ENCODE assay signal across 7 mouse cellular contexts in the genomic region with DNA sequence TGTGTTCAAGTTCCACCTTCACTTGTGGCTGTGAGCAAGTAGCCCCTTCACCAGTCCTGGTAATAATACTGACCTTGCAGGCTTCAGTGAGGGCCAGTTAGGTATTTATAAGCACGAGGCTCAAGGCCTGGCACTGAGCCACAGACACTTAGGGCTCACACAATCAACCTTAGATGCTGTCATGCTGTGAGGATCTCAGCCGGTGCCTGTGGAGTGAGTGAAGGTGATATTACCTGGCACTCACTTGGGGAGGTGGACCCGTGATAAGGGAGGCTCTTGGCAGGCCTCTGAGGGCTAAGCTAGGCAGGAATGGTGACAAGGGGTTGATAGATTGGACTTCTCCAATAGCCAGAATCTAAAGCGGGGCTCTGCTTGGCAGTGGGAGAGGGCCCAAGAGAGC.
DNase-seq lines count a peak whose midpoint lies in the region; ATAC-seq and TF ChIP-seq lines count a peak whose summit lies in the region.

No protein-coding gene starts in this region.

- intact Hi-C loops in gastrocnemius, postnatal 36 days (cut with DNase I): no loop called here

- no peak for TF ChIP-seq POLR2A in lung, adult 2 months (IDR thresholded peaks at IDR 0.05; ENCODE audit: borderline replicate concordance, extremely low read depth, low read depth, low read length)

- H3K9me3 ChIP-seq in lung, embryonic 15.5 days: no peaks in the 10 kb centered on the region
- H3K9me3 ChIP-seq in heart, embryonic 13.5 days: no peaks in the 10 kb centered on the region

- H3K4me2 ChIP-seq in lung, embryonic 15.5 days: no peak overlapping the region
- no peak overlapping the region for H3K4me2 ChIP-seq in heart, embryonic 13.5 days

- 0 out of 2 replicates have a peak overlapping the region, but pooled peaks have one; percentile 0 for H3K27ac ChIP-seq in lung, embryonic 15.5 days
- H3K27ac ChIP-seq in heart, embryonic 13.5 days (replicated peaks): peak overlapping the region; percentile 83

- H3K4me3 ChIP-seq in lung, embryonic 15.5 days: no peak overlapping the region
- no peak overlapping the region for H3K4me3 ChIP-seq in lung, adult 2 months (replicated peaks; ENCODE audit: extremely low read depth, low read depth, low read length)
- no peak overlapping the region for H3K4me3 ChIP-seq in heart, embryonic 13.5 days

- no peaks in the 10 kb centered on the region for H3K36me3 ChIP-seq in lung, embryonic 15.5 days
- H3K36me3 ChIP-seq in heart, embryonic 13.5 days: no peaks in the 10 kb centered on the region

- no peak for DNase-seq in lung, adult 2 months
- peak; percentile 70 for DNase-seq in kidney, adult 9 months
- no peak for DNase-seq in neural tube, embryonic 10.5 days (ENCODE audit: extremely low spot score, low spot score)
- DNase-seq in spleen, postnatal 10 days (ENCODE audit: low spot score in 2 of 2): no peak
- DNase-seq in gastrocnemius, postnatal 36 days: no peak

- peaks cover 56% of the 10 kb centered on the region for H3K4me1 ChIP-seq in lung, embryonic 15.5 days
- peaks cover 23% of the 10 kb centered on the region for H3K4me1 ChIP-seq in lung, adult 2 months (ENCODE audit: control insufficient read depth, insufficient read depth, low read length)
- peaks cover 77% of the 10 kb centered on the region for H3K4me1 ChIP-seq in heart, embryonic 13.5 days

- ATAC-seq in lung, embryonic 15.5 days (ENCODE audit: borderline replicate concordance, extremely low read depth, low FRiP score, low TSS enrichment): peak; percentile 48; the same call in 1 of the 2 replicates
- ATAC-seq in heart, embryonic 13.5 days (ENCODE audit: extremely low read depth, insufficient number of reproducible peaks, low FRiP score, low TSS enrichment): 0 out of 2 replicates have a peak, but pooled peaks have one; percentile 42

- no peaks in the 10 kb centered on the region for H3K27me3 ChIP-seq in lung, embryonic 15.5 days
- H3K27me3 ChIP-seq in heart, embryonic 13.5 days (replicated peaks): no peaks in the 10 kb centered on the region

- H3K9ac ChIP-seq in lung, embryonic 15.5 days: no peak overlapping the region
- H3K9ac ChIP-seq in heart, embryonic 13.5 days: no peak overlapping the region

- WGBS in lung, embryonic 15.5 days: 14% methylated on average over 4 of the region's 4 CpGs
- 39% methylated on average over 4 of the region's 4 CpGs for WGBS in lung, adult 2 months
- 16% methylated on average over 4 of the region's 4 CpGs for WGBS in heart, embryonic 13.5 days

- no peak for TF ChIP-seq CTCF in lung, adult 2 months (IDR thresholded peaks at IDR 0.05; ENCODE audit: insufficient read depth, low read length)
